Mouse (Mus musculus) midbrain, embryonic 14.5 days (tissue): Measurements from ENCODE around the gene Mia2. TPM values are rescaled to one million over a fixed set of nuclear protein-coding genes. Genes with fewer than 3 reads are reported as not detected.

Experiments used
- ATAC-seq: fragments of 200-750 bp; cut with Nextera tagmentation; 2 replicates; pipeline ENCODE4 v1.8.0; 2017; ENCODE audit warnings: moderate number of reproducible peaks, moderate library complexity; ENCODE audit not compliant: low FRiP score, low TSS enrichment
- DNase-seq: peaks from one replicate; pipeline ENCODE4 v3.0.0-alpha.2; 2015
- H3K27ac ChIP-seq: fragments of 300-500 bp; sonication (generic); replicated peaks from 2 replicates; pipeline ENCODE4 v1.5.1; 2014; ENCODE audit warnings: mild to moderate bottlenecking, low read depth, low read length, moderate library complexity
- H3K27me3 ChIP-seq: fragments of 300-500 bp; sonication (generic); 2 replicates; pipeline ENCODE4 v1.6.1; 2014; ENCODE audit warnings: low read length, control low read depth, mixed read lengths; ENCODE audit not compliant: control insufficient read depth, insufficient read depth
- H3K36me3 ChIP-seq: fragments of 300-500 bp; sonication (generic); 2 replicates; pipeline ENCODE4 v1.6.1; 2014; ENCODE audit warnings: low read length, control low read depth; ENCODE audit not compliant: control insufficient read depth, insufficient read depth
- H3K4me1 ChIP-seq: fragments of 300-500 bp; sonication (generic); 2 replicates; pipeline ENCODE4 v1.6.1; 2014; ENCODE audit warnings: mild to moderate bottlenecking, antibody characterized with exemption, low read length, control low read depth; ENCODE audit not compliant: control insufficient read depth, insufficient read depth
- H3K4me2 ChIP-seq: fragments of 300-500 bp; sonication (generic); 2 replicates; pipeline ENCODE4 v1.6.1; 2014; ENCODE audit warnings: mild to moderate bottlenecking, low read length, moderate library complexity
- H3K4me3 ChIP-seq: fragments of 300-500 bp; sonication (generic); replicated peaks from 2 replicates; pipeline ENCODE4 v1.5.1; 2014; ENCODE audit warnings: low read depth, low read length
- H3K9ac ChIP-seq: fragments of 300-500 bp; sonication (generic); replicated peaks from 2 replicates; pipeline ENCODE4 v1.6.1; 2014; ENCODE audit warnings: mild to moderate bottlenecking, low read length, moderate library complexity
- H3K9me3 ChIP-seq: fragments of 300-500 bp; sonication (generic); 2 replicates; pipeline ENCODE4 v1.6.1; 2016; ENCODE audit warnings: low read length, control low read depth, mixed read lengths; ENCODE audit not compliant: control insufficient read depth
- WGBS: fragments of 180-500 bp; shearing (Covaris S2); extraction: QIAGEN DNeasy Blood & Tissue Kit; methylation state at CpG from one replicate; pipeline ENCODE4 v1.1.7; 2014; 5-methylcytosine and 5-hydroxymethylcytosine counted together
- polyA plus RNA-seq: library from polyadenylated mRNA; unstranded; fragments of >200 nt; fragmentation: Nextera tagmentation; extraction: Ambion mirVana; gene quantifications from 2 replicates; pipeline ENCODE4 v1.2.1, GENCODE M21; 2014

The Mia2 gene
- polyA plus RNA-seq, 1 experiment from 2014 or later, result 37.5 TPM

DNA sequence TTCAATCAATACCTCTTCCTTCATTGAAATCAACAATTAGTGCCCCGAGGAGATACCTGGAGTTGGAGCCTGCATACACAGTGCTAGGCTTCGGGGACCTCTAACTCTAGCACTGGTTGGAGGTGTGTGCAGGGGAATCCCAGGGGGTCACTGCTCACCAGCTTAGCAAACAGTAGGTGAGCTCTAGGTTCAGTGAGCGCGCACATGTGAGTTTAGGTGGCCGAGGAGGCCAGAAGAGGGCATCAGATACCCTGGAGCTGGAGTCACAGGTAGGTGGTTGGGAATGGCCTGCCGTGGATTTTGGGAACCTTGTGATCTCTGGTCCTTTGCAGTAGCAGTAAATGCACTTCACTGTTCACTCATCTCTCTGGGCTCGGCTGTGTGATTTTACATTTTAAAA lies 37.3 kb downstream of the Mia2 start:
- Histone ChIP-seq H3K4me3 (no peak overlapping the region), H3K9me3 (no peaks in the 10 kb centered on the region), H3K9ac (no peak overlapping the region), H3K27me3 (no peaks in the 10 kb centered on the region), H3K4me1 (peaks cover 19% of the 10 kb centered on the region), H3K36me3 (peaks cover 3% of the 10 kb centered on the region; the same call in 1 of the 2 replicates), H3K27ac (no peak overlapping the region), H3K4me2 (peak overlapping the region; percentile 55)
- 86% methylated on average over 7 of the region's 7 CpGs for WGBS
- ATAC-seq, result no peak
- DNase-seq, result no peak

DNA sequence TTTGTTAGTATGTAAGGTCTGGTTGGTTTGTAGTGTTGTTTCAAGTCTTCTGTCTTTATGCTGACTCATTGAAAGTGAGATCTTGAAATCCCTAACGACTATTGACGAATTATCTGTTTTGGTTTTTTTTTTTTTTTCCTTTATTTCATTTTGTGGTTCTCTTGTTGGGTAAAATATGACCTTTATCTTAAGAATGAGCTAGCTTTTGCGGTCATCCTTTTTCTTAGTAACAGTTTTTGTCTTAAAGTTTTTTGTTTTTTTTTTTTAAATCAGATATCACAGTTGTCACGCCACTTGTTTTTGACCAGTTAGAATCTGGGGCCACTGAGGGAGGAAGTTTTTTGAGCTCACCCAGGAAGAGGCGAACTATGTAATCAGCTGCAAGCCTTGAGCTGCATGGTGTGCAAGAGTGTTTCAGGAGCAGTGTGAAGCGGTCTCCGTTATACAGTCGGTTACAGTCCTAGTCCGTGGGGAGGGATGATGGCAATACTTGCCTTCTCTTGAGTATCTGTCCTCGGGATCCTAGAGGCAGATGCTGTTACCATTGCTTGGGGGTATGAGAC lies 37.9 kb downstream of the Mia2 start:
- no peak overlapping the region for H3K9ac ChIP-seq
- DNase-seq (no peak), ATAC-seq (no peak)
- peaks cover 6% of the 10 kb centered on the region for H3K36me3 ChIP-seq
- no peak overlapping the region for H3K27ac ChIP-seq
- peaks cover 19% of the 10 kb centered on the region for H3K4me1 ChIP-seq
- WGBS, result 91% methylated on average over 10 of the region's 10 CpGs
- no peaks in the 10 kb centered on the region for H3K27me3 ChIP-seq
- no peak overlapping the region for H3K4me3 ChIP-seq
- H3K9me3 ChIP-seq, result no peaks in the 10 kb centered on the region
- no peak overlapping the region for H3K4me2 ChIP-seq

DNA sequence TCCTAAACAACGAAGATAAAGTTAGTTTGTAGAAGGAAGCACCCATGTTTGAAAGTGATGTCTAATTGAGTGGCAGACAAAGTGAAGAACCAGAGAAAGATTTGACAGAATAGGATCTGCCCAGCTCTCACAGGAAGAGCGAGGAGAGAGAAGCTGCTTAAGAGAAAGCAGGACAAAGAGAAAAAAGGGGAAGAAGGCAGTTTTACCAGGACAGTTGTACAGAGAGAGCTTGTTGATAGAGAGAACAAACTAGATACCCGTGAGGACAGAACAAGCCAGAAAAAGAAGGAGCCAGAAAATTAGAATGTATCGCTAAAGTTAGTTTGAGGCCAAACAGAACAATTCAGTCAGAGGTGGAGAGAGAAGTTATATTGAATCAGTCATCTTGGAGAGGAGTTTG lies 39.5 kb downstream of the Mia2 start:
- Histone ChIP-seq H3K9me3 (no peaks in the 10 kb centered on the region), H3K4me3 (no peak overlapping the region), H3K27ac (no peak overlapping the region), H3K36me3 (peaks cover 19% of the 10 kb centered on the region), H3K27me3 (no peaks in the 10 kb centered on the region), H3K9ac (no peak overlapping the region), H3K4me2 (no peak overlapping the region), H3K4me1 (peaks cover 14% of the 10 kb centered on the region; the same call in 1 of the 2 replicates)
- 97% methylated on average over 4 of the region's 4 CpGs for WGBS
- ATAC-seq (no peak), DNase-seq (no peak)

DNA sequence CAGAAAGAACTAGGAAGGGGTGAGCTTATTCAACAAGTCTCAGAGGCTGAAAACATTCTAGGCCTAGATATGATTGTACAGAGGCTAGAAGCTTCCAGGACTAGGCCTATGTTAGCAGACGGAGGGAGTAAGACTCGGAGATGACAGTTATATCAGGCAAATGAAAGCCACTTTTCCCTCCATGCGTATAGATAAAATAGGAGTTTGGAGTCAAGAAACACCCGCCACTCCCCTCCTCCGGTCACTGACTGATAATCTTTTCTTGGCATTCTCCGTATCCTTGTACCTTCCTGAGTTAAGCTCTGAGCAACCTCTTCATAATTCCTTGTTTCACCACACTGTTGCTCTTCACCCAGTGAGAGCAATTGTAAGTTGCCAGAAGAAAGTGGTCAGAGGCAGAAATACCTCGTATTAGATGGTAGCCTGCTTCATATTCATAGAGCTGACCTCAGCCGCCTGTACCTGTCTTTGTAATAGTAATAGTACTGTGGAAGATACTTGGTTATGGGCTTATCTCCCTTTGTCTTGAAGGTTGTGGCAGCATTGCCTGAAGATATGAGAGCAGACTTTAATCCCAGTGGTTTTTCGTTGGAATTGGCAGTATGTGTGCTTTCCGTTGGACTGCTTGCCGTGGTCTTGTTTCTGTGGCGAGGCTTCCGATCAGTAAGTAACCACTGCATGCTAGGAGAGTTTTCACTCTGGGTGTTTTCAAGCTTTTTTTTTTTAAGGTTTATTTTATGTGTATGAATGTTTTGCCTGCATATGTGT lies 40.1 kb downstream of the Mia2 start:
- Histone ChIP-seq H3K36me3 (peaks cover 22% of the 10 kb centered on the region), H3K4me3 (no peak overlapping the region), H3K9me3 (no peaks in the 10 kb centered on the region), H3K27ac (no peak overlapping the region), H3K9ac (no peak overlapping the region), H3K4me2 (no peak overlapping the region), H3K4me1 (peaks cover 11% of the 10 kb centered on the region; the same call in 1 of the 2 replicates), H3K27me3 (no peaks in the 10 kb centered on the region)
- no peak for DNase-seq
- no peak for ATAC-seq
- WGBS, result 95% methylated on average over 13 of the region's 13 CpGs

DNA sequence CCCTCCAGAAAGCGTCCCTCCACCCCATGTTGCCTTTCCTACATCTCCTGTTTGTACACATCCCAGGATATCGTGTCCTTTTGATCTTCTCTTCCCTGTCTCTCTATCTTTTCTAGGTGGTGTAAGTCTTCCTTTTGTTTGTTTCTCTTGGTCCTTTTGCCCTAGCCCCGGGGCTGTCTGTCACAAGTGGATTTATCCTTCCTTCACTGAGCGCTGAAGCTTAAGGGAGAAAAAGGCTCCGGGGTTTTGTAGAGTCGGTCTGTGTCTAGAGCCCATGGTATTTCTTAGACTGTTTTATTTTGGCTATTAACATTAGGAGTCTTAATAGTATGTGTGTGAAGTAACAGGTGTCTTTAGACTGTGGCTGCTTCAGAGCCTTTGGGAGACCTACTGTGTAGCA lies 41.4 kb downstream of the Mia2 start:
- H3K27ac ChIP-seq, result no peak overlapping the region
- no peaks in the 10 kb centered on the region for H3K9me3 ChIP-seq
- H3K27me3 ChIP-seq, result no peaks in the 10 kb centered on the region
- no peak overlapping the region for H3K9ac ChIP-seq
- ATAC-seq (no peak), DNase-seq (no peak)
- H3K4me2 ChIP-seq, result no peak overlapping the region
- H3K4me1 ChIP-seq, result peaks cover 11% of the 10 kb centered on the region; the same call in 1 of the 2 replicates
- 75% methylated on average over 6 of the region's 6 CpGs for WGBS
- H3K36me3 ChIP-seq, result peaks cover 35% of the 10 kb centered on the region
- no peak overlapping the region for H3K4me3 ChIP-seq

DNA sequence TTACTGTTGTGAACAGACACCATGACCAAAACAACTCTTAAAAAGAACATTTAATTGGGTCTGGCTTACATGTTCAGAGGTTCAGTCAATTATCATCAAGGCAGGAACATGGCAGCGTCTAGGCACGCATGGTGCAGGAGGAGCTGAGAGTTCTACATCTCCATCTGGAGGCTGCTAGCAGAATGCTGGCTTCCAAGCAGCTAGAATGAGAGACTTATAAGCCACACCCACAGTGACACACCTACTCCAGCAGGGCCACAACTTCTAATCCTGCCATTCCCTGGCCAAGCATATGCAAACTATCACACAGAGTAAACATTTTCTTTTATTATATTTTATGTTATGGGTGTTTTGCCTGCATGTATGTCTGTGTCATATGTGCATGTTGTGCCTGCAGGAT lies 43.8 kb downstream of the Mia2 start:
- no peaks in the 10 kb centered on the region for H3K27me3 ChIP-seq
- H3K4me2 ChIP-seq, result no peak overlapping the region
- DNase-seq (no peak), ATAC-seq (no peak)
- H3K9ac ChIP-seq, result no peak overlapping the region
- WGBS, result 90% methylated on average over 2 of the region's 2 CpGs
- H3K27ac ChIP-seq, result no peak overlapping the region
- peaks cover 48% of the 10 kb centered on the region for H3K36me3 ChIP-seq
- H3K4me3 ChIP-seq, result no peak overlapping the region
- H3K9me3 ChIP-seq, result no peaks in the 10 kb centered on the region
- no peaks in the 10 kb centered on the region for H3K4me1 ChIP-seq

DNA sequence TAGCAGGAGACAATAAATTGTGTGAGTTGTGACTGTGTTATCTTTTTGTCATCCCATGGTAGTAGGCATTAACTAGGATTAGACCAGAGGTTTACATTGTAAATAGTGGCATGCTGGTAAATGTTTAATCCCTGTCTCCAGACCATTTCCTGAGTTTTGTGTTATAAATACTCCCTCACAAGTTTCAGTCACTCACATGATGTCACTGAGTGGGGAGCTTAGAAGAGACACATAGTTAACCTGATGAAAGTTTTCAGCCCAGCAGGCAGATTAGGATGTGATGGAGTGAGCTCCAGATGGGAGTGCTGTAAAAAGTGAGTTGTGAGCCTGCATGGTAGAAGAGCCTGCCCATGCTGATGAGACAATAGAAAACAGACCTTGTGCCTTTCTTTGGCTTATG lies 49.5 kb downstream of the Mia2 start:
- no peak for ATAC-seq
- Histone ChIP-seq H3K27ac (no peak overlapping the region), H3K27me3 (no peaks in the 10 kb centered on the region), H3K36me3 (peaks cover 76% of the 10 kb centered on the region), H3K4me3 (no peak overlapping the region), H3K9ac (no peak overlapping the region), H3K4me1 (no peaks in the 10 kb centered on the region), H3K4me2 (no peak overlapping the region), H3K9me3 (no peaks in the 10 kb centered on the region)
- DNase-seq, result no peak

DNA sequence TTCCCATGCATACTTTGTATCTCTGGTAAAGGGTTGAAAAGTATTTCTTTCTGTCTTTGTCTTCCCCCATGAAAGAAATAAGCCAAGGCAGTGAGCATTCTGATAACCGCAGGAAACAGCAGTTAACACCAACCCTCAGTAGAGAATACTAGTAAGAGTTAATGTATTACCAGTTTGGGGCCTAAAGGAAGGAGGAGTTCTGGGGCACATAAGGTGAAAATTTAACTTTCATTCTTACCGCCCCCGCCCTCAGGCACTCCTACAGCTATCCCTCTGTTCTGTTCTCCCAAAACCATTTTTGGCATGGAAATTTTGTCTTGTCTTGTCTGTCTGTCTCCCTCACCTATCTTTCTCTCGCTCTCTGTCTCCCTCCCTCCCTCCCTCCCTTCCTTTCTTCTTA lies 54.1 kb downstream of the Mia2 start:
- WGBS, result 95% methylated on average over 4 of the region's 4 CpGs
- Histone ChIP-seq H3K4me2 (no peak overlapping the region), H3K36me3 (peaks cover 72% of the 10 kb centered on the region), H3K4me1 (no peaks in the 10 kb centered on the region), H3K4me3 (no peak overlapping the region), H3K27ac (no peak overlapping the region), H3K9ac (no peak overlapping the region), H3K27me3 (no peaks in the 10 kb centered on the region), H3K9me3 (no peaks in the 10 kb centered on the region)
- DNase-seq (no peak), ATAC-seq (no peak)

DNA sequence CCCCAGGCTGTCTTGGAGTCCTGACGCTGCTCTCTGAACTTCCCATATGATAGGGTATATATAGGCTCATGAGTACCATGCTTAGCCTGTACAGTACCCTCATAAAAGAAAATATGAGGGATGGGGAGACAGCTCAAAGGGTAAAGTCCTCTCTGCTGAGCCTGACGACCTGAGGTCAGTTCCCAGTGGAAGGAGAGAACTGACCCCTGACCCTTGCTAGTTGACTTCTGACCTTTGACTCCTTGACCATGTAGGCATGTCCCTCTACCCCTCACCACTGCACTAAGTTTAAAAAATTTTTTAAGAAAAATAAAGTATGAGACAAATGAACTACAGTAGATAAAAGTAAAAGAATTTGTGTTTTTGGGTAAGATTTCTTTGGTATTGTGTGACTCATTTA lies 65.5 kb downstream of the Mia2 start:
- no peaks in the 10 kb centered on the region for H3K27me3 ChIP-seq
- H3K4me2 ChIP-seq, result no peak overlapping the region
- ATAC-seq (no peak), DNase-seq (no peak)
- H3K9ac ChIP-seq, result no peak overlapping the region
- H3K27ac ChIP-seq, result no peak overlapping the region
- H3K4me1 ChIP-seq, result no peaks in the 10 kb centered on the region
- H3K36me3 ChIP-seq, result peaks cover 61% of the 10 kb centered on the region
- no peak overlapping the region for H3K4me3 ChIP-seq
- H3K9me3 ChIP-seq, result no peaks in the 10 kb centered on the region
- WGBS, result 58% methylated on average over 2 of the region's 2 CpGs
